Mouse (Mus musculus) kidney, postnatal 0 days (tissue): ENCODE results near the gene Tmem139. TPM values are rescaled to one million over a fixed set of nuclear protein-coding genes. Genes with fewer than 3 reads are reported as not detected.

Experiments used
- ATAC-seq: fragments of 200-750 bp; cut with Nextera tagmentation; replicated peaks from 2 replicates; pipeline ENCODE4 v1.8.0; 2017; ENCODE audit warnings: low read depth, moderate number of reproducible peaks, moderate TSS enrichment, moderate library complexity; ENCODE audit not compliant: low FRiP score
- DNase-seq: peaks from one replicate; pipeline ENCODE4 v3.0.0-alpha.2; 2016; ENCODE audit warnings: low spot score
- H3K27ac ChIP-seq: fragments of 300-500 bp; sonication (generic); 2 replicates; pipeline ENCODE4 v1.5.1; 2014; ENCODE audit warnings: mild to moderate bottlenecking
- H3K27me3 ChIP-seq: fragments of 300-500 bp; sonication (generic); 2 replicates; pipeline ENCODE4 v1.6.1; 2014; ENCODE audit warnings: low read length, mixed read lengths; ENCODE audit not compliant: insufficient read depth
- H3K36me3 ChIP-seq: fragments of 300-500 bp; sonication (generic); 2 replicates; pipeline ENCODE4 v1.6.1; 2014; ENCODE audit warnings: low read length, mixed read lengths; ENCODE audit not compliant: insufficient read depth
- H3K4me1 ChIP-seq: fragments of 300-500 bp; sonication (generic); replicated peaks from 2 replicates; pipeline ENCODE4 v1.6.1; 2014; ENCODE audit warnings: antibody characterized with exemption, low read length, mixed read lengths; ENCODE audit not compliant: insufficient read depth
- H3K4me2 ChIP-seq: fragments of 300-500 bp; sonication (generic); 2 replicates; pipeline ENCODE4 v1.6.1; 2014; ENCODE audit warnings: mild to moderate bottlenecking, low read length, moderate library complexity, mixed read lengths
- H3K4me3 ChIP-seq: fragments of 300-500 bp; sonication (generic); replicated peaks from 2 replicates; pipeline ENCODE4 v1.5.1; 2014; ENCODE audit warnings: low read depth, low read length
- H3K9ac ChIP-seq: fragments of 300-500 bp; sonication (generic); 2 replicates; pipeline ENCODE4 v1.6.1; 2014; ENCODE audit warnings: low read depth, low read length
- H3K9me3 ChIP-seq: fragments of 300-500 bp; sonication (generic); replicated peaks from 2 replicates; pipeline ENCODE4 v1.6.1; 2016; ENCODE audit warnings: low read length, inconsistent platforms, mixed read lengths
- CTCF ChIP-seq: IDR thresholded peaks from 2 replicates; pipeline ENCODE4 v1.5.1; 2016; ENCODE audit warnings: antibody characterized with exemption, low read depth, mild to moderate bottlenecking, moderate library complexity
- WGBS: fragments of 180-500 bp; shearing (Covaris S2); extraction: QIAGEN DNeasy Blood & Tissue Kit; methylation state at CpG from one replicate; pipeline ENCODE4 v1.1.7; 2014; 5-methylcytosine and 5-hydroxymethylcytosine counted together
- polyA plus RNA-seq: library from polyadenylated mRNA; unstranded; fragments of >200 nt; fragmentation: Nextera tagmentation; extraction: Ambion mirVana; gene quantifications from 2 replicates; pipeline ENCODE4 v1.2.1, GENCODE M21; 2015

Gene Tmem139
- polyA plus RNA-seq, 1 experiment from 2014 or later: 7.0 TPM

DNA sequence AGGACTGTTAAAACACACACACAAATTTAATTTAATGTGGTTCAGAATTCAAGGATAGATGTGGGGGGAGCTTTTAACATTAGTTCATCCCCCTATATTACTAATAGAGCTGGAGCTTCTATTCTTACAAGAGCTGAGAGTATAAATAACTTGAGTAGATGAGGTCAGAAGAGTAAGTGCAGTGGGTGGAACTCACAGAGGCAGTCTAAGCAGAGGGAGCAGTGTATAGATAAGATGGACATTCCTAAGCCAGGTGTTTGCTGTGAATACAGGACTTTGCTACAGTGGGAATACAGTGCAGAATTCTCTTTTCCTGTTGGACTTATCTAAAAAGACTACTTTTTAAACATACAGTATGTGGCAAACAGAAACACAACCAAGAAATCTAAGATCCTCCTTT is 9.0 kb downstream of the Tmem139 start:
- peaks cover 51% of the 10 kb centered on the region for H3K36me3 ChIP-seq
- no peak for TF ChIP-seq CTCF
- no peak overlapping the region for H3K9ac ChIP-seq
- ATAC-seq (no peak), DNase-seq (no peak)
- H3K4me2 ChIP-seq: no peak overlapping the region
- H3K4me1 ChIP-seq: 0 out of 2 replicates have a peak, but pooled peaks cover 3% of the 10 kb centered on the region
- no peak overlapping the region for H3K4me3 ChIP-seq
- no peak overlapping the region for H3K27ac ChIP-seq
- no peaks in the 10 kb centered on the region for H3K9me3 ChIP-seq
- H3K27me3 ChIP-seq: no peaks in the 10 kb centered on the region

DNA sequence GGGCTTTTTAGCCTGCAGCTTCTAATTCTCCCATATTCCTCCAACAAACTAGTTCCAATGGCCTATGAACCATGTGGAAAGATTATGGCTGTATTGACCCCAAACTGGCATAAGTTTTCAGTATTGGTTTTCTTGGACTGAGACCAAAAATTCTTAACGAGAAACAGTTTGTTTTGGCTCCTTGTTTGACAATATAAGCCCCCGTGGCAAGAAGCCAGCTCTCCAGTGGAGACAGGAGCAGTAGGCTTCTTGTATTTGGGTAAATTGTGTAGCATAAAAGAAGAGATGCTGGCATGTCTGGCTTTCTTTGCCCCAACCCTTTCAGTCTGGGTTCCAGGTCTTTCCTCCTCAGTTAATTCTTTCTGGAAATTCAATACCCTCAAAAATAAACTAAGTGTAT is 14.4 kb downstream of the Tmem139 start:
- no peak for ATAC-seq
- H3K27me3 ChIP-seq: no peaks in the 10 kb centered on the region
- no peak overlapping the region for H3K4me2 ChIP-seq
- no peak for TF ChIP-seq CTCF
- no peaks in the 10 kb centered on the region for H3K9me3 ChIP-seq
- no peaks in the 10 kb centered on the region for H3K4me1 ChIP-seq
- no peak overlapping the region for H3K4me3 ChIP-seq
- 36% methylated on average over 2 of the region's 2 CpGs for WGBS
- DNase-seq: no peak
- H3K36me3 ChIP-seq: peaks cover 67% of the 10 kb centered on the region
- no peak overlapping the region for H3K27ac ChIP-seq
- no peak overlapping the region for H3K9ac ChIP-seq

DNA sequence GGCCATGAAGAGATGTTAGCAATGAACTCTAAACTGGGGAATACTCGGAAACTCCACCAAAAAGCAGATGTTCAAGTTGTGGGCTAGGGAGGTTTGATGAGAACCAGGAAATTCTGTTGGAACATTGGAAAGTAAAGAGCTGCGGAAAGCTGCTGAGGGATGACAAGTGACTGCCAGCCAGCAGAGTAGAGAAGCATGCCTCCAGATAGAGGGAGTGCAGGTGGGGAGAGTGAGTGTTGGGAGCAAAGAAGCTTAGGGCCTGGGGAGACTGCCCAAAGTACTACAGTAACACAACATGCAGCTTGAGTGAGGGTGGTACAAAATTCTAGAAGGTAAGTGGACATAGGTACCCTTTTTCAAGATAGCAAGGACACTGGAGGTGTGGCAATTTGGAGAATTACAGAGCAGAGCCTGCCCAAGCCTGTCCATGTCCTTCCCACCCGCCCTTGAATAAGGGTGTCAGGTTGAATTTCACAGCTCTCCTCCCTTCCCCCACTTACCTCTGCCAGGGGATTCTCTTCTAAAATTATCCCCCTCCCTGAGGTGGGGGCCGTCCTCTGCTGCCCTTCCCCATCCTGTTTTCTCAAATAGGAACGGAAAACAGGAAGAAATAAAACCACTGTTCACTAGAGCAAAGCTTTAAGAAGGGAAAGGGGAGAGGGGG is 21.2 kb downstream of the Tmem139 start:
- ATAC-seq (peak; percentile 25; the same call in 1 of the 2 replicates), DNase-seq (no peak)
- no peaks in the 10 kb centered on the region for H3K27me3 ChIP-seq
- no peaks in the 10 kb centered on the region for H3K9me3 ChIP-seq
- TF ChIP-seq CTCF: no peak
- peaks cover 42% of the 10 kb centered on the region for H3K36me3 ChIP-seq
- H3K4me2 ChIP-seq: no peak overlapping the region
- no peaks in the 10 kb centered on the region for H3K4me1 ChIP-seq
- WGBS: 50% methylated on average over 5 of the region's 5 CpGs
- no peak overlapping the region for H3K27ac ChIP-seq
- H3K4me3 ChIP-seq: no peak overlapping the region
- H3K9ac ChIP-seq: no peak overlapping the region

DNA sequence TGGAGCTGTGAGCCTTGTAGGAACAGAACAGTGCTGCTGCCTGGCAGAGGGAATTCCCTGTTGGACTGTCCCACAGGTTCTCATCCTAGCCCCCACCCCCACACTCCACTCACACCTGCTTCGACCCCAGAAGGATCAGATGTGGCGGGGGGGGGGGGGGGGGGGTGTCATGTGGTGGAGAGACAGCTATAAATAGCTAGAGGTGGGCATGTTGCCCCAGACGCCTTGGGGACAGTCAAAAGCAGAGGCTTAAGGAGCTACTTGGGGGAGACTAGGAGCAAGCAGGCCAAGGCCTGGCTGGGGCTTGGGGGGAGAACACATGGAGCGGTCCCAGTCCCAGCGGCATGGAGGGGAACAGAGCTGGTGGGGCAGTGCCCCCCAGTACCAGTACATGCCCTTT is 24.7 kb downstream of the Tmem139 start, which contains the start of gene Clcn1:
Clcn1 (plus strand) TSS at position 238 of the 400 bp plus-strand sequence.
- DNase-seq (no peak), ATAC-seq (no peak)
- 73% methylated on average over 3 of the region's 5 CpGs for WGBS

DNA sequence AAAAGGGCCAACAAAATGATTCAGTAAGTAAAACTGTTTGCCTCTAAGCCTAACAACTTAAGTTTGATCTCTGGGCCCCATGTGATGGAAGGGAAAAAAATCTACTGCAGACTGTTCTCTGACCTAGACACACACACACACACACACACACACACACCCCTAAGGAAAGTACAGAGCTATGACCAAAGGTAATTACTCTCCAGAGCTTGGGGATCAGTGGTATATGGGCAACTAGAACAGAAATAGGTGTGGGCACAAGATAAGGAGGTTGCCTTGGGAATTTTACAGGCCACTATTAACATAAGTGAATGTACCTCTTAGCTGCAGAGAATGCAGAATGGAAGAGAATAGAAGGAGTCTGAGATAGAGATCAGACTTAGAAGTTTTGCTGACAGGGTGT is 25.8 kb downstream of the Tmem139 start:
- no peak overlapping the region for H3K4me2 ChIP-seq
- no peak overlapping the region for H3K4me3 ChIP-seq
- H3K27me3 ChIP-seq: no peaks in the 10 kb centered on the region
- no peak overlapping the region for H3K9ac ChIP-seq
- DNase-seq: no peak
- H3K4me1 ChIP-seq: no peaks in the 10 kb centered on the region
- TF ChIP-seq CTCF: no peak
- H3K9me3 ChIP-seq: no peaks in the 10 kb centered on the region
- no peak overlapping the region for H3K27ac ChIP-seq
- H3K36me3 ChIP-seq: 0 out of 2 replicates have a peak, but pooled peaks cover 8% of the 10 kb centered on the region
- ATAC-seq: no peak

More for the DNA sequence above, 24.7 kb downstream of the Tmem139 start, which contains the start of gene Clcn1:
- no peaks in the 10 kb centered on the region for H3K4me1 ChIP-seq
- H3K27ac ChIP-seq: no peak within 1 kb of the TSS
- H3K9me3 ChIP-seq: no peaks in the 10 kb centered on the region
- H3K4me2 ChIP-seq: no peak within 1 kb of the TSS
- H3K27me3 ChIP-seq: no peaks in the 10 kb centered on the region
- no peak within 1 kb of the TSS for H3K9ac ChIP-seq
- peaks cover 17% of the 10 kb centered on the region for H3K36me3 ChIP-seq
- no peak within 1 kb of the TSS for H3K4me3 ChIP-seq
- no peak for TF ChIP-seq CTCF

DNA sequence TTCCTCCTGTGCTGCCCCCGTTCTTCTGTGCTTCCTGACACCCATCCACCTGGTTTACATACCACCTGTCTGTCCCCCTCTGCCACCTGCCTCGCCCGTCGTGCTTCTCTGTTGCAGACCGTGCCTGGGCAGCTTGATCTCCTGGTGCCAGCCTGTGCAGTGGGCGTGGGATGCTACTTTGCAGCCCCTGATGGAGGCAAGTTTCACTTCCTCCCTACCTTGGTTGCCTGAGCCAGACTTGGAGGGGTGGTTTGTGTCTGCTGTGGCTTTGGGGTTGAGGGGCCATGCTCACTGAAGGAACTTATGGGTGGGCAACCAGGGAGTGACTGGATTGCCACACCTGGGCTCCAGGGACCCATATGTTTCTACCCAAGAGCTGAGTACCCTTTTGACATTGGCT is 31.6 kb downstream of the Tmem139 start:
- H3K27me3 ChIP-seq: no peaks in the 10 kb centered on the region
- no peaks in the 10 kb centered on the region for H3K36me3 ChIP-seq
- H3K9ac ChIP-seq: no peak overlapping the region
- no peak for TF ChIP-seq CTCF
- H3K9me3 ChIP-seq: no peaks in the 10 kb centered on the region
- no peak overlapping the region for H3K4me2 ChIP-seq
- no peak for ATAC-seq
- DNase-seq: no peak
- H3K27ac ChIP-seq: no peak overlapping the region
- no peak overlapping the region for H3K4me3 ChIP-seq
- WGBS: 95% methylated on average over 6 of the region's 6 CpGs
- no peaks in the 10 kb centered on the region for H3K4me1 ChIP-seq

DNA sequence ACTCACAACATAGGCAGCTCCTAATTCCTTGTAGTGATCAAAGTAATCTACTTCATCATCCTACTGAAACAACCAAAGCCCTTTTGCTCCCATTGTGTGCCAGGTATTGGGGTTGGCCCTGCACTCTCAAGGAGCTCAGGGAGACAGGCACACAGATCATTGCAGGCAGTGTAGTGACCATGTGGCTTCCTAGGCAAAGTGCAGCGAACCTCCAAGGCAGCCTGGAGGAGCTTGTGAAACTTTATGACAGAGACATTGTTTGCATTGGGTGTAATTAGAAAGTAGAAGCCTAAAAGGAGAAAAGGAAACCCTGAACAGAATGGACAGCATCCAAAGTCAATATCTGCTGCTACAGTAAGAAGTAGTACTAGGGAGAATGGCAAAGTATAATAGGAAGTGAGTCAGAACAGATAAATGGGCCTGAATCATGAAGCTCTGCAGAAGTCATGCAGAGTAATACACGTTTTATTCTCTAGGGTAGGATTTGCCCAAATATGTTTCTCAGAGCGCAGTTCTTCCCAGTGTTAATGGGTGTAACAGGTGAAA is 33.9 kb downstream of the Tmem139 start:
- TF ChIP-seq CTCF: no peak

More for the DNA sequence above, 33.9 kb downstream of the Tmem139 start:
- no peak overlapping the region for H3K9ac ChIP-seq
- H3K4me2 ChIP-seq: no peak overlapping the region
- H3K9me3 ChIP-seq: no peaks in the 10 kb centered on the region
- peak; percentile 38 for DNase-seq
- ATAC-seq: no peak
- no peak overlapping the region for H3K27ac ChIP-seq
- no peaks in the 10 kb centered on the region for H3K4me1 ChIP-seq
- no peak overlapping the region for H3K4me3 ChIP-seq
- 50% methylated on average over 3 of the region's 3 CpGs for WGBS
- no peaks in the 10 kb centered on the region for H3K36me3 ChIP-seq
- H3K27me3 ChIP-seq: no peaks in the 10 kb centered on the region
